Mouse (Mus musculus) forebrain, embryonic 16.5 days (tissue): ENCODE results near the gene Stag1. TPM values are rescaled to one million over a fixed set of nuclear protein-coding genes. Genes with fewer than 3 reads are reported as not detected.

Experiments
- ATAC-seq: fragments of 200-750 bp; cut with Nextera tagmentation; 2 replicates; pipeline ENCODE4 v1.8.0; 2017; ENCODE audit warnings: mild to moderate bottlenecking, moderate library complexity
- H3K27ac ChIP-seq: fragments of 300-500 bp; sonication (generic); 2 replicates; pipeline ENCODE4 v1.5.1; 2014; ENCODE audit warnings: low read length, control low read depth
- H3K27me3 ChIP-seq: fragments of 300-500 bp; sonication (generic); replicated peaks from 2 replicates; pipeline ENCODE4 v1.6.1; 2014; ENCODE audit warnings: low read length; ENCODE audit not compliant: control insufficient read depth, insufficient read depth
- H3K36me3 ChIP-seq: fragments of 300-500 bp; sonication (generic); 2 replicates; pipeline ENCODE4 v1.6.1; 2014; ENCODE audit not compliant: control insufficient read depth, insufficient read depth
- H3K4me1 ChIP-seq: fragments of 300-500 bp; sonication (generic); replicated peaks from 2 replicates; pipeline ENCODE4 v1.6.1; 2014; ENCODE audit warnings: low read length; ENCODE audit not compliant: control insufficient read depth, insufficient read depth
- H3K4me2 ChIP-seq: fragments of 300-500 bp; sonication (generic); 2 replicates; pipeline ENCODE4 v1.6.1; 2014; ENCODE audit warnings: mild to moderate bottlenecking, low read length, control low read depth
- H3K4me3 ChIP-seq: fragments of 300-500 bp; sonication (generic); replicated peaks from 2 replicates; pipeline ENCODE4 v1.5.1; 2014; ENCODE audit warnings: mild to moderate bottlenecking, low read length, control low read depth
- H3K9ac ChIP-seq: fragments of 300-500 bp; sonication (generic); replicated peaks from 2 replicates; pipeline ENCODE4 v1.6.1; 2014; ENCODE audit warnings: low read depth, low read length, control low read depth
- H3K9me3 ChIP-seq: fragments of 300-500 bp; sonication (generic); 2 replicates; pipeline ENCODE4 v1.6.1; 2016; ENCODE audit warnings: low read length; ENCODE audit not compliant: control insufficient read depth
- WGBS: fragments of 180-500 bp; shearing (Covaris S2); extraction: QIAGEN DNeasy Blood & Tissue Kit; methylation state at CpG from one replicate; pipeline ENCODE4 v1.1.7; 2014; 5-methylcytosine and 5-hydroxymethylcytosine counted together
- polyA plus RNA-seq: library from polyadenylated mRNA; unstranded; fragments of >200 nt; fragmentation: Nextera tagmentation; extraction: Ambion mirVana; gene quantifications from 2 replicates; pipeline ENCODE4 v1.2.1, GENCODE M21; 2015

Stag1 gene
- 36.0 and 38.6 TPM in 2 replicates for polyA plus RNA-seq

DNA sequence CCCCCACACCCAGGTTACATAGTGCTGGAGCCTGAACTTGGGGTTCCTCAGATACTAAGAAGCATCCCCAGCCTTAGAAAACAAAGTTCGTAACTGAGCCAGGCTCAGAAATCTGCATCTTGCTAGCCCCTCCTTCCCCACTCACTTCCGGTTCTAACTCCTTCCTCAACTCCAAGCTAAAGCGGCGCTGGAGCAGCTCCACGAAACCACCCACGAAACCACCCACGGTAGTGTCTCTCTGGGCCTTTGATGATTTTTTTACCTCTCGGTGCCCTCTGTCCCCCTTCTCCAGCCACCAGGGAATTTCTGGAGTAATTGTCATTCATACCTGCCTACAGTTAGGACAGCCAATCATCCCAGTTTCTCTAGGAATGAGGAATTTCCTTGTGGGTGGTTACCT is at the start of gene Stag1:
Stag1 (plus strand) TSS at position 253 of the 400 bp plus-strand sequence.
- H3K9me3 ChIP-seq = peaks cover 3% of the 10 kb centered on the region; the same call in 1 of the 2 replicates
- H3K9ac ChIP-seq = no peak within 1 kb of the TSS
- no peaks in the 10 kb centered on the region for H3K36me3 ChIP-seq
- 94% methylated on average over 8 of the region's 8 CpGs for WGBS
- H3K27me3 ChIP-seq = no peaks in the 10 kb centered on the region
- no peak within 1 kb of the TSS for H3K27ac ChIP-seq
- ATAC-seq = no peak
- no peak within 1 kb of the TSS for H3K4me3 ChIP-seq
- H3K4me1 ChIP-seq = 0 out of 2 replicates have a peak, but pooled peaks cover 2% of the 10 kb centered on the region
- no peak within 1 kb of the TSS for H3K4me2 ChIP-seq

DNA sequence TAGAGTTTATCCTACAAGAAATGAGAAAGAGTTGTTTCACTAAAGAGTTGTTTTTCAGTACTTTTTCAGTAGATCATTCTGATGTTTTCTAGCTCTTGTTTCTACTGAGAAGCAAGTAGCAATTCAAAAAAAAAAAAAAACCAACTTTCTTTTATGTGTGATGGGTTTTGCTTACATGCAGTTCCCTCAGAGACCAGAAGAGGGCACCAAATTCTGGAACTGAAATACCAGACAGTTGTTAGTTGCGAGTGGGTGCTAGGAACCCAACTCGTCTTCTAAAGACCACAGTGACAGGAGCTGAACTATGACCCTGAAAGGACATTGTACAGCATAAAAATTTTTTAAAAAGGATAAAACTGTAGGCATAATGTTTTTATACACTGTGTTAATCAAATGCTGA is 49.3 kb upstream of the Stag1 start:
- H3K36me3 ChIP-seq = peaks cover 6% of the 10 kb centered on the region; the same call in 1 of the 2 replicates
- no peak overlapping the region for H3K9ac ChIP-seq
- ATAC-seq = no peak
- no peak overlapping the region for H3K4me3 ChIP-seq
- H3K9me3 ChIP-seq = peaks cover 6% of the 10 kb centered on the region; the same call in 1 of the 2 replicates
- H3K27me3 ChIP-seq = peaks cover 2% of the 10 kb centered on the region; the same call in 1 of the 2 replicates
- no peak overlapping the region for H3K27ac ChIP-seq
- no peak overlapping the region for H3K4me2 ChIP-seq
- H3K4me1 ChIP-seq = peaks cover 16% of the 10 kb centered on the region
- WGBS = 88% methylated on average over 2 of the region's 2 CpGs

DNA sequence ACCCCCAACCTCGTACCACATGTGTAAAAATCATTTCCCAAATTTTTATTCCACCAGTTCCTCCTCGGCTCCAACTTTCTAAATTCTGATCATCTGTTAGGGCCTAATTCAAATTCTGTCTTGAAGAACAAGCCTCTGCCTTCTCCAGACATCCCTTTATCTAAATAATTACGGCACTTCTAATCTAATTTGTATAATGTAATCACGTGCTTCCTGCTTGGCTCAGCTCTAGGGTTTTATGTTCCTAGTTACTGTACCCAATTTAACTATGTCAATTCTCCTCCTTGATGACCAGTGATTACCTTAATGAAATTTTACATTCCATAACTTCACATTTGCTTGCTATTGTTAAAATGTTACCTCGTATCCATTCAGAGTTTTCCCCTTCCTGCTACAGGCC is 41.9 kb upstream of the Stag1 start:
- no peak overlapping the region for H3K4me3 ChIP-seq
- peaks cover 17% of the 10 kb centered on the region for H3K4me1 ChIP-seq
- peaks cover 8% of the 10 kb centered on the region; the same call in 1 of the 2 replicates for H3K27me3 ChIP-seq
- no peak overlapping the region for H3K4me2 ChIP-seq
- H3K27ac ChIP-seq = no peak overlapping the region
- WGBS = 61% methylated on average over 5 of the region's 5 CpGs
- no peaks in the 10 kb centered on the region for H3K9me3 ChIP-seq
- H3K36me3 ChIP-seq = peaks cover 6% of the 10 kb centered on the region; the same call in 1 of the 2 replicates
- no peak for ATAC-seq
- H3K9ac ChIP-seq = no peak overlapping the region

DNA sequence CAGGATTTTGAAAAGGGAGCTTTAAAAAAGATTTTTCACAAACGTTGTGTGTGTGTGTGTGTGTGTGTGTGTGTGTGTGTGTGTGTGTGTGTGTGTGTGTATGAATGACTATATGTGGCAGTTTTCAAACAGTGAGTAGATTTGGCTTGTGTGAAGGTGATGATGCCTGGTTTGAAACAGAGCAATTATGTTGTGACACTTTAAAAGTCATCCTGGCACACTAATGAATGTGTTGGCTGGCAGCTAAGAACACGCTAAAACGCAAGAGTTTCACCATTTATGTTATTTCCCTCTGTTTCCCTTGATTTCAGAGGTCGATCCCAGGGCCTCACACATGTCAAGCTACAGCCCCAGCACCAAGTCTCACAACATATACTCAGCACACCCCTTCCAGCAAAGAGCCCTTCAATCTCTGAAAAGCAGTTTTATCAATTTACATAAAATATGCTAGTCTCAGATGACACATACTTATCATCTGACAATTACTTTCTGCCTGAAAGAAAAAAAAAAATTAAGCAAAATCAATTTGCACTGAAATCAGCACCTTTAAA is 39.5 kb upstream of the Stag1 start:
- Histone ChIP-seq H3K4me1 (peaks cover 20% of the 10 kb centered on the region), H3K9ac (no peak overlapping the region), H3K36me3 (no peaks in the 10 kb centered on the region), H3K9me3 (no peaks in the 10 kb centered on the region), H3K4me3 (no peak overlapping the region), H3K27me3 (peaks cover 6% of the 10 kb centered on the region; the same call in 1 of the 2 replicates), H3K27ac (no peak overlapping the region), H3K4me2 (no peak overlapping the region)
- peak; percentile 85 for ATAC-seq
- WGBS = 39% methylated on average over 4 of the region's 4 CpGs

DNA sequence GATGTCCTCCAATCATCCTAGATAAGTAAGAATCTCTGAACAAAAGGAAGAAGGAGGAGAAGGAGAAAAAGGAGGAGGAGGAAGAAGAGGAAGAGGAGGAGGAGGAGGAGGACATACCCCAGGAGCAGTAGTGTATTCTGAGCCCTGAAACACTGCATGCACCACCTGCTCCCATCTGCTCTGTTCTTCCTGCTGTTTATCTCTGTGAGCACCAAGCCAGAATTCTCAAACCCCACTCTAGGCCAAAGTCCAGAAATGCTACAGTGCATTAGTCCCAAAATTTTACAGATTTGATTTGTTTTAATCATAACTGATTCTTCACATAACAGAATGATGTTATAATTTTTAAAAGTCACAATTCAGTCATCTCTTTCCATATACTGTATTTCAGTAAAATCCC is 38.6 kb upstream of the Stag1 start:
- H3K4me3 ChIP-seq = no peak overlapping the region
- no peak overlapping the region for H3K9ac ChIP-seq
- peaks cover 20% of the 10 kb centered on the region for H3K4me1 ChIP-seq
- no peaks in the 10 kb centered on the region for H3K36me3 ChIP-seq
- H3K27ac ChIP-seq = no peak overlapping the region
- H3K9me3 ChIP-seq = no peaks in the 10 kb centered on the region
- no peak for ATAC-seq
- peaks cover 8% of the 10 kb centered on the region; the same call in 1 of the 2 replicates for H3K27me3 ChIP-seq
- H3K4me2 ChIP-seq = no peak overlapping the region

DNA sequence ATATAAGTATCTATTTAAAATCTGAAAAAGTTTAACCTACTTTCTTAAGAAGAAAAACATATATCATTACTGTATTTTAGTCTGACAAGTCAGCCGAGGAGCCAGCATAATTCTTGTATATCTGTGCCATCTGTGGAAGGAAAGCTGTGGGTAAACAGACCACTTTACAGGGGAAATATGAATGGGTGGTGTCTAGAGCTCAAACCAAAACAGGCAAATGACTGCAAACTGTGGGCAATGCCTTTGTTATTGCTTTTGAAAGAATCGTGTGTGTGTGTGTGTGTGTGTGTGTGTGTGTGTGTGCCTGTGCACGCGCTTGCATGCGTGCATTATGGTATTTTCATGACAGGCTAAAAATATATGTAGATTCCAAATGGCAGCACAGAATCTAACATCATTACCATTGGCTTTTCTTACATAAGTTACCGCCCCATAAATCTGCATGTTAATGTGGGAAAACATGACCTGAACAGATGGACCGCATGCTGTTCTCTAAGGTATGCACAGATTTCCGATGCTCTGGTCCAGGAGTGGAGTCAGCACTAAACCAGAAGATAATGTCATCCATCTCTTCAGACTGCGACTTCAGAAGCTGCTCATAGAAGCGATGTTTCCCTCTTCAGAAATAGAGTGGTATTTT is 37.2 kb upstream of the Stag1 start:
- H3K9me3 ChIP-seq = no peaks in the 10 kb centered on the region
- H3K36me3 ChIP-seq = no peaks in the 10 kb centered on the region
- H3K27ac ChIP-seq = no peak overlapping the region
- no peak overlapping the region for H3K9ac ChIP-seq
- H3K4me2 ChIP-seq = no peak overlapping the region
- H3K4me3 ChIP-seq = no peak overlapping the region
- ATAC-seq = peak; percentile 78
- 0 out of 2 replicates have a peak, but pooled peaks cover 5% of the 10 kb centered on the region for H3K27me3 ChIP-seq
- H3K4me1 ChIP-seq = peaks cover 20% of the 10 kb centered on the region
- 54% methylated on average over 10 of the region's 10 CpGs for WGBS

DNA sequence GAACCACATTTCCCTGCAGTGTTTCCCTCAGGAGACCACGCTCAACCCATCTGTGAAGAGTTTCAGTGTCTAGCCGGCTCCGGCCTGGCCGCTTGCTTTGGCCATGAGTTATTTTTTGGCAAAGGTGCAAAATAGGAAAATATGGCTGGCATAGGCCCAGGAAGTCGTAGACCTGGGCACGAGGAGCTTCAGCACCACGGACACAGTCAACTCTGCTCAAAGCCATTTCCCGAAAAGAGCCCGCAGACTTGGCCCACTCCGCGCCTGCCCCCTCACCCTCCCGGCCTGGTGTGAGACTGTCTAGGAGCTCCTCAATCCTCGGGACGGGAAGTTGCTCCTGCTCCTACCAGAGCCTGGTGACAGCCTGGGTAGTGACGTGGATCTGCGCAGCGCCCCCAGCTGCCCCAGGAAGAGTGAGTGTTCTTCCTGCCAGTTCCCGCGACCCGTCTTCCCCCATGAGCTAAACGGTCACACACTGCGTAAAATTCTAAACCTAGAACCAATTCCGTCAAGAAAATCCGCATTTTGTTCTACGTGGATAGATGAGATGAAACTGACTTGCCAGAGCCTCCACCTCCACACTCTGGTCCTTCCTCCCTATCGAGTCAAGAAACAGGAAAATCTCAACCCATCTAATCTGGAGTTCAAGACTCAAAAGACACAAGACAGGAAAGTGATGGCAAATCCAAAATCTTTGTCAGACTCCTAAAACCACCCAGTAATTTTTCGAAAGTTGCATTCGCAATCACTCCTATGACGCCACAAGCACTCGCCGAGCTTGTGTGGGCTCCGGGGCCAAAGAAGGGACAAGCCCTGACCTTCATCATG is 27.6 kb upstream of the Stag1 start:
- peak; percentile 42 for ATAC-seq
- H3K4me1 ChIP-seq = peaks cover 17% of the 10 kb centered on the region
- no peaks in the 10 kb centered on the region for H3K9me3 ChIP-seq
- no peaks in the 10 kb centered on the region for H3K36me3 ChIP-seq
- no peak overlapping the region for H3K27ac ChIP-seq
- H3K9ac ChIP-seq = peak overlapping the region; percentile 75
- H3K4me3 ChIP-seq = peak overlapping the region; percentile 76
- H3K4me2 ChIP-seq = peak overlapping the region; percentile 85
- peaks cover 2% of the 10 kb centered on the region for H3K27me3 ChIP-seq
- WGBS = 14% methylated on average over 32 of the region's 32 CpGs

DNA sequence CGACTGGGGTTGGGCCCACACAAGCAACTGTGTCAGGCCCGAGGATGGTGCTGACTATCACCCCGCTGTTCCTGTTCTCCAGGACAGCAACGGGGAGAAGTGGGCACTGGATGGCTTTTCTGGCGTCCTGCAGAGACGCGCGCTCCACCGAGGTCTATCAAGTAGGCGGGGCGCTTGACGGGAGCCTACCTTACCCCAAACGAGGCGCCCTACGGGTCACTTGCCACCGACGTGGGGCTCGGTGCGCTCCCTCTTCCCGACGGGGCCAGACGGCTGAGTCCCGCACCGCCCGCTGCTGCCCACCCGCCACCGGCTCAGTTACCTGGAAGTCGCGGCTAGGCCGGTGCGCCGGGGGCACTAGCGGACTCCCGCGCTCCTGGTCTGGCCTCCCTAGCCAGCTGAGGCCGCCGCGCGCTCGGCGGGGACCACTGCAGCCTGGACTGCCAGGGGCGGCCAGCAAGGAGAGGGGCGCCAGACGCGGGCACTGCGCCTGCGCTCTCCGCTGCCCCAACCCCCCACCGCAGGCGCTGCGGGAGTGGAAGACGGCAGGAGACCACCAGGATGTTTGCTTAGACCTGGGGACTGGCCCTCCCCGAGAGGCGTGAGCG is 26.9 kb upstream of the Stag1 start, which contains the start of gene Slc35g2:
Slc35g2 (minus strand) TSS at position 465 of the 608 bp plus-strand sequence.
- WGBS = under 1% methylated on average over 52 of the region's 55 CpGs
- ATAC-seq = peak; percentile 88
- H3K4me1 ChIP-seq = peaks cover 17% of the 10 kb centered on the region
- H3K27ac ChIP-seq = no peak within 1 kb of the TSS
- H3K9me3 ChIP-seq = no peaks in the 10 kb centered on the region
- H3K9ac ChIP-seq = peak within 1 kb of the TSS; percentile 75
- peak within 1 kb of the TSS; percentile 76 for H3K4me3 ChIP-seq
- peaks cover 2% of the 10 kb centered on the region for H3K27me3 ChIP-seq
- peak within 1 kb of the TSS; percentile 85 for H3K4me2 ChIP-seq
- no peaks in the 10 kb centered on the region for H3K36me3 ChIP-seq

DNA sequence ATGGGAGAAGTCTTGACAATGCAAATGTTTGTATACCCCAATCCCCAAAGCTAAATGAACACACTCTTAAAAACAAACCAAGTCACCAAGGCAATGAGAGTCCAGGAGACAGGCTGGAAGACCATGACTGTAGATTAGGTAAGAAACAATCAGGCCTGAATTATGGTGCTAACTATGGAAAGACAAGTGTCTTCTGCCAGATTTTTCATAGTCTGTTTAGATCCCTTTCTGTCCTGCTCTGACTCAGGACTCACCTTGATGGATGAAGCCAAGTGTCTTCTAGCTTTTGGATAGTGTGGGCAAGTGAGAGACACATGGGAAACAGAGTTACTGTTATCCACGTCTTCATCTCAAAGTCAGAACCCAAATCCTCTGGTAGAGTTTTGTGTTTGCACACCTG is 26.1 kb upstream of the Stag1 start:
- no peaks in the 10 kb centered on the region for H3K36me3 ChIP-seq
- peak overlapping the region; percentile 85 for H3K4me2 ChIP-seq
- H3K27me3 ChIP-seq = peaks cover 2% of the 10 kb centered on the region
- no peak overlapping the region for H3K27ac ChIP-seq
- H3K4me3 ChIP-seq = no peak overlapping the region
- WGBS = 84% methylated on average over 1 of the region's 1 CpGs
- no peak overlapping the region for H3K9ac ChIP-seq
- H3K9me3 ChIP-seq = no peaks in the 10 kb centered on the region
- peaks cover 17% of the 10 kb centered on the region for H3K4me1 ChIP-seq
- no peak for ATAC-seq
